Mouse (Mus musculus) liver, embryonic 12.5 days (tissue): ENCODE measurements around the gene Sipa1l3. TPM values are rescaled to one million over a fixed set of nuclear protein-coding genes. Genes with fewer than 3 reads are reported as not detected.

Experiments
- ATAC-seq: fragments of 200-750 bp; cut with Nextera tagmentation; 2 replicates; pipeline ENCODE4 v1.8.0; 2017; ENCODE audit warnings: moderate number of reproducible peaks, mild to moderate bottlenecking, moderate library complexity
- H3K27ac ChIP-seq: fragments of 300-500 bp; sonication (generic); 2 replicates; pipeline ENCODE4 v1.5.1; 2016; ENCODE audit warnings: mild to moderate bottlenecking
- H3K27me3 ChIP-seq: fragments of 300-500 bp; sonication (generic); replicated peaks from 2 replicates; pipeline ENCODE4 v1.6.1; 2016; ENCODE audit warnings: mild to moderate bottlenecking, moderate library complexity
- H3K36me3 ChIP-seq: fragments of 300-500 bp; sonication (generic); 2 replicates; pipeline ENCODE4 v1.6.1; 2016; ENCODE audit warnings: mild to moderate bottlenecking, moderate library complexity
- H3K4me1 ChIP-seq: fragments of 300-500 bp; sonication (generic); 2 replicates; pipeline ENCODE4 v1.6.1; 2016
- H3K4me2 ChIP-seq: fragments of 300-500 bp; sonication (generic); 2 replicates; pipeline ENCODE4 v1.6.1; 2016; ENCODE audit warnings: mild to moderate bottlenecking, moderate library complexity
- H3K4me3 ChIP-seq: fragments of 300-500 bp; sonication (generic); 2 replicates; pipeline ENCODE4 v1.5.1; 2016; ENCODE audit warnings: mild to moderate bottlenecking, moderate library complexity
- H3K9ac ChIP-seq: fragments of 300-500 bp; sonication (generic); 2 replicates; pipeline ENCODE4 v1.6.1; 2016; ENCODE audit warnings: mild to moderate bottlenecking, moderate library complexity
- H3K9me3 ChIP-seq: fragments of 300-500 bp; sonication (generic); replicated peaks from 2 replicates; pipeline ENCODE4 v1.6.1; 2016; ENCODE audit warnings: mild to moderate bottlenecking, moderate library complexity
- WGBS: fragments of 180-500 bp; shearing (Covaris S2); methylation state at CpG from one replicate; pipeline ENCODE4 v1.1.7; 2016; ENCODE audit not compliant: insufficient replicate concordance; 5-methylcytosine and 5-hydroxymethylcytosine counted together
- polyA plus RNA-seq: library from polyadenylated mRNA; unstranded; fragments of >200 nt; fragmentation: Nextera tagmentation; extraction: Ambion mirVana; gene quantifications from 2 replicates; pipeline ENCODE4 v1.2.1, GENCODE M21; 2016

Sipa1l3 gene
- polyA plus RNA-seq, 1 experiment from 2014 or later, result 4.1 TPM

DNA sequence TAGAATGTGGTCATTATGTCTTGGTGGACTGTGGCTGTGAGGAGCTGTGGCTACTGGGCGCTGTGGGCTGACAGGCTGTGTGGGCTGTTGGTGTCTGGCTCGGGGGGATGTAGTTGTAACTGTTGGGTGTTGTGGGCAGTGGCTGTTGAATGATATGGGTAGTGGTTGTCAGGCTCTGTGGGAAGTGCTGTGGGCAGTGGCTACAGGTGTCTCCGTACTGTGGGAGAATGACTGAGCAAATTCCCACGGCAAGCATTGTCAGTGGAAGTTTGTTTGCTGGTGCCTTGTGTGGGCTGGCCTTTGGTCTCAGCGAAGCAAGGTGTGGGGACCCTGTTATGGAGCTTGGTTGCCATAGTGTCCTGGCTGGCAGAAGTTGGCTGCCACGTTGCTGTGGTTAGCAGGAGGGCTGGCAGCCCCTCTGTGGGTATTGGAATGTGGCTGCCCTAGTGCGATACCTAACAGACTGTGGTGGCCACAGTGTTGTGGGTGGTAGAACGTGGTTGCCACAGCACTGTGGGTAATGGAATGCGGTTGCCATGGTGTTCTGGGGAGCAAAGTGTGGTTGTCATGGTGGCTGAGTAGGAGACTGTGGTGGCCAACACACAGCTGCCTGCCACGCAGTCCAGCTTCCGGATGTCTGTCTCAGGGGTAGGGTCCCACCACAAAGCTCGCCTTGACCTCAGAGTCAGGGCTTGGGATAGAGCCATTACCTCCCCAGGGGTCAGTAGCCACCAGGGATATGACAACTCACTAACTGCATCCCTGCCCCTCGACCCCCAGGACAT is 203.4 kb downstream of the Sipa1l3 start:
- 60% methylated on average over 13 of the region's 13 CpGs for WGBS
- Histone ChIP-seq H3K36me3 (no peaks in the 10 kb centered on the region), H3K9ac (no peak overlapping the region), H3K27me3 (peaks cover 24% of the 10 kb centered on the region; the same call in 1 of the 2 replicates), H3K4me3 (no peak overlapping the region), H3K27ac (no peak overlapping the region), H3K4me1 (peaks cover 83% of the 10 kb centered on the region), H3K9me3 (no peaks in the 10 kb centered on the region), H3K4me2 (no peak overlapping the region)
- ATAC-seq, result no peak

DNA sequence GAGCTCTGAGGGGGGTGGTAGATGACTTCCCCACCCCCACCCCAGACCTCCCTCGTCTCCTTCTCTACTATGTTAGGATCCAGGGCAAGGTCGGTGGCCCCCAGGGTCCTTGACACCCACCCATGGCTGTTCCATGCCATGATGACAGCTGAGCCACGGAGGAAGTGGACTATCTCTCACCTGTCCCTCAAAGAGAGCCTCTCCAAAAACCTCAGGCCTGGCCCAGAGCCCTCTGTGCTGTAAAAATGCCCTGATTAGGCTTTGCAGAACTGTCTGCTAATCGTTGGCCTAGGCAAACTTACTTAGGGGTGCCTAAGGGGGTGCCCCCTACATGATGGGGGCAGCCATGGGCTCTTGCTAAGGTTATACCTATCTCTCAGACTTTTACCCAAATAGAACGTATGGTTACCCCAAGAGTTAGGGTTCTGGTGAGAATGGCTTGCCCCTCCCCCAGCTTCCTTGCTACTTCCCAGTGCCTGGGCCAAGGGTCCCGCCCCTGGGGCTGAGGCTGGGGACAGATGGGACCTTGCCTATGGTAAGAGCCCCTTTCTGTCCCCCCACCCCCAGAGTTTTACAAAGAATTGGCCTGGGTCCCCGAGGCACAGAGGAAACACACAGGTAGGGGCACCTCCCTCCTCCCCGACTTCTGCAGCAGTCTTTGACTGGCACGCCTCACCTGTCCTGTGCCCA is 204.7 kb downstream of the Sipa1l3 start:
- no peak overlapping the region for H3K27ac ChIP-seq
- ATAC-seq, result no peak
- H3K9ac ChIP-seq, result no peak overlapping the region
- H3K36me3 ChIP-seq, result no peaks in the 10 kb centered on the region
- H3K27me3 ChIP-seq, result peaks cover 32% of the 10 kb centered on the region
- WGBS, result 41% methylated on average over 9 of the region's 9 CpGs
- no peak overlapping the region for H3K4me2 ChIP-seq
- H3K4me1 ChIP-seq, result peaks cover 83% of the 10 kb centered on the region
- no peak overlapping the region for H3K4me3 ChIP-seq
- no peaks in the 10 kb centered on the region for H3K9me3 ChIP-seq

DNA sequence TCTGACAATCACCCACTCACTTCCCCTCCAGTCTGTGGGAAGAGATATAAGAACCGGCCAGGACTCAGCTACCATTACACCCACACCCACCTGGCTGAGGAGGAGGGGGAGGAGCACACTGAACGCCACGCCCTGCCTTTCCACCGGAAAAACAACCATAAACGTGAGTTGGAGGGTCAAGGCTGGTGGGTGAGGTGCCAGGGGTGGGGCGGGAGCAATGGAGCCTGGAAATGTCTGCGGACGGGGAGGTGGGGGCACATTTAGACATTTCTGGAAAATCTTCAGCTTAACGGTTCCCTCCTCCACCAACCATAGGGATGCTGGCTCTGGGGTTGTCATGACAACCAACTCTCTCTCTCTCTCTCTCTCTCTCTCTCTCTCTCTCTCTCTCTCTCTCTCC is 205.4 kb downstream of the Sipa1l3 start:
- H3K4me3 ChIP-seq, result no peak overlapping the region
- H3K27me3 ChIP-seq, result peaks cover 39% of the 10 kb centered on the region
- H3K4me2 ChIP-seq, result 0 out of 2 replicates have a peak overlapping the region, but pooled peaks have one; percentile 1
- H3K9ac ChIP-seq, result no peak overlapping the region
- H3K4me1 ChIP-seq, result peaks cover 83% of the 10 kb centered on the region
- no peak overlapping the region for H3K27ac ChIP-seq
- no peaks in the 10 kb centered on the region for H3K9me3 ChIP-seq
- no peaks in the 10 kb centered on the region for H3K36me3 ChIP-seq
- no peak for ATAC-seq
- 30% methylated on average over 9 of the region's 9 CpGs for WGBS

- Histone ChIP-seq H3K9me3 (no peaks in the 10 kb centered on the region), H3K27ac (no peak overlapping the region), H3K4me3 (peak overlapping the region; percentile 55), H3K27me3 (peaks cover 53% of the 10 kb centered on the region), H3K36me3 (no peaks in the 10 kb centered on the region), H3K4me2 (peak overlapping the region; percentile 94), H3K4me1 (peaks cover 78% of the 10 kb centered on the region), H3K9ac (peak overlapping the region; percentile 49)
- no peak for ATAC-seq
- WGBS, result 5% methylated on average over 5 of the region's 5 CpGs
Observed at GRCm38 (mm10) chr7:29309749-29310148, 208.7 kb downstream of the Sipa1l3 start.

- H3K9me3 ChIP-seq, result no peaks in the 10 kb centered on the region
- no peak overlapping the region for H3K27ac ChIP-seq
- H3K36me3 ChIP-seq, result no peaks in the 10 kb centered on the region
- WGBS, result under 1% methylated on average over 36 of the region's 36 CpGs
- peak overlapping the region; percentile 55 for H3K4me3 ChIP-seq
- H3K4me2 ChIP-seq, result peak overlapping the region; percentile 94
- peaks cover 58% of the 10 kb centered on the region for H3K27me3 ChIP-seq
- peaks cover 80% of the 10 kb centered on the region for H3K4me1 ChIP-seq
- H3K9ac ChIP-seq, result peak overlapping the region; percentile 49
- ATAC-seq, result peak; percentile 25
Observed at GRCm38 (mm10) chr7:29309221-29309721, 209.2 kb downstream of the Sipa1l3 start.

DNA sequence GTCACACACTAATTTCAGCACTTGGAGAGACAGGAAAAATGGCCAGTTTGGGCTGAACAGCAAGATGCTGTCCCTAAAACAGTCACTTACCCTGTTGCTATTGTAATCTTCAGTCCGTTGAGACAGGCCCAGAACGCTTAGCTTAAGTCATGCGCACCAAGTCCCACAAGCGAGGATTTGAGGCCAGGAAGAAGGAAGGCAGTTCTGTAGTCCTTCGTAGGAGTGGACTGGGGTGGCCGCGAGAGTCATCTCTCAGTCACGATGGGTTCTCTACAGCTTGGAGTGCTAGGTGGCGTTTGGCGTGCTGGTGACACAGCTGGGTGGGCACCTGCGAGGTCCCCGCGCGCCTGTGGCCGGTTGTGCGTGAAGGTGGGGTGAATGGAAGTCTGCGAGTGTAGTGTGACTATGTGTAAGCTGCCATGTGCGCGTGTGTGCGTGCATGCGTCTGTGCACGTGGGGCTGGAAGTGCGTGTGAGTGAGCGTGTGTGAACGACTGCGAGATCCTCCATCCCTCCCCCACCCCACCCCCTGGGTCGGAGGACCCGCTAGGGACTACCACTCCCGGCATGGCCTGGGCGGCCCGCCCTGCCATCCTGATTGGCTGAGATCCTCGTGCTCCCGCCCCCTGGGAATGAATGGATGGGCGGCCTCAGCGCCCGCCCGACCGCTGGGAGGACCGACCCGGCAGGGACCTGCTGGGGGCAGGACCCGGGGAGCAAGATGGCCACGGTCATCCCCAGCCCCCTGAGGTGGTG is 210.9 kb downstream of the Sipa1l3 start:
- peak; percentile 82 for ATAC-seq
- Histone ChIP-seq H3K4me2 (peak overlapping the region; percentile 94), H3K36me3 (no peaks in the 10 kb centered on the region), H3K4me3 (peak overlapping the region; percentile 67), H3K9ac (peak overlapping the region; percentile 67), H3K9me3 (no peaks in the 10 kb centered on the region), H3K27me3 (peaks cover 75% of the 10 kb centered on the region), H3K27ac (no peak overlapping the region; the same call in 1 of the 2 replicates), H3K4me1 (peaks cover 70% of the 10 kb centered on the region)
- WGBS, result 2% methylated on average over 42 of the region's 42 CpGs

- 21% methylated on average over 7 of the region's 7 CpGs for WGBS
- peak overlapping the region; percentile 94 for H3K4me2 ChIP-seq
Observed at GRCm38 (mm10) chr7:29306619-29307018, 211.8 kb downstream of the Sipa1l3 start.

DNA sequence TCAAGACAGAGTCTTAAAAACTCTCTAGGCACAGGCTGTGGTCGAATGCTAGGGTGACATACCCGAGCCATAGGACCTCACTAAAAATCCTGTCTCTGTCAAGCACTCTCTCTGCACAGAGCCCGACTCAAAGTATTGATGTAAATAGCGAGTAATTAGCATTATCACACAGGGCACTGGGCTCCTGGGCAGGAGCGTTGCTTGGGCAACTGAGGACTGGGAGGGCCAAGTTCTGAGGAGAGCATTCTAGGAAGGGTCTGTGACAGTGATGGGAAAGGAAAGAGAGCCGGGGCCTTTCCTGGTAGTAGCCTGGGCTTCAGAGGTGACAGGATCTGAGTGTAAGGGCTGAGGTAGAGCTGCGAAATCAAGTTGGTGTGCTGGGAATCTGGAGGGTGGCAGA is 212.3 kb downstream of the Sipa1l3 start:
- Histone ChIP-seq H3K27me3 (peaks cover 86% of the 10 kb centered on the region), H3K4me1 (peaks cover 70% of the 10 kb centered on the region)

More at GRCm38 (mm10) chr7:29306619-29307018, 211.8 kb downstream of the Sipa1l3 start:
- H3K27me3 ChIP-seq, result peaks cover 85% of the 10 kb centered on the region
- no peak overlapping the region for H3K9ac ChIP-seq
- ATAC-seq, result no peak
- peak overlapping the region; percentile 67; the same call in 1 of the 2 replicates for H3K4me3 ChIP-seq
- H3K27ac ChIP-seq, result no peak overlapping the region
- H3K9me3 ChIP-seq, result no peaks in the 10 kb centered on the region
- H3K4me1 ChIP-seq, result peaks cover 68% of the 10 kb centered on the region
- H3K36me3 ChIP-seq, result no peaks in the 10 kb centered on the region

DNA sequence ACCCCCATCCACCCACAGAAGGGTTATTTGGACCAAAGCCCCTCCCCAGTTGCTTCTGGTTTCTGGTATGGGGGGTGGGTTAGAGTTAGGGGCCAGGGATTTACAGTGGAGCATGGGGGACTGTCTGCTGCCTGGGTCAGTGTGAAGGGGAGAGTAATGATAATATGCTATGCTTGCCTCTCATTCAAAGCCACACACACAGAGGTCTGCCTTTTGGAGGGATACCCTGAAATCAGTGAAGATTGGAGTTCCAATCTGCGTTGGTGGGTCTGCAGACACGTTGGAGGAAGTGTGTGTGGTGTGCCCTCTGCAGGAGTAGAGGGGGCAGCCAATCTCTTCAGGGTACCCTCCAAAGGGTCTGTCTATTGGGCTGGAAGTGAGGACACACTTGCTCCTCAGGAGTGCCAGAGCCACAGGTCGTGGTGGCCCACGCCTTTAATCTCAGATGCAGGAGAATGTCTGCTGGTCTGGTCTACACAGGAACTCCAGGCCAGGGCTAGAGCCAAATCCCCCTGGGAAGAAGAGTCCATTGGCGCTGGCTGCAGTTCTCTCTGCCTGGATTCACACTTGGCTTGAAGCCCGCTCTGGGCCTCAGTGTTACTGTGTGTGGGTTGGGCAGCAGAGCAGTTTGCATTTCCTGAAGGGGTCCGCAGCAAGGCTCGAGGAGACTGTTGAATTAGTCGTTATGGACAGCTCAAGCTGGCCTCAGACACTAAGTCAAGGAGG is 213.0 kb downstream of the Sipa1l3 start:
- Histone ChIP-seq H3K27me3 (peaks cover 80% of the 10 kb centered on the region), H3K9ac (no peak overlapping the region), H3K4me1 (peaks cover 64% of the 10 kb centered on the region), H3K4me2 (peak overlapping the region; percentile 80), H3K27ac (no peak overlapping the region), H3K36me3 (no peaks in the 10 kb centered on the region), H3K9me3 (no peaks in the 10 kb centered on the region), H3K4me3 (peak overlapping the region; percentile 58)
- 26% methylated on average over 9 of the region's 9 CpGs for WGBS
- ATAC-seq, result no peak

More for the DNA sequence above, 212.3 kb downstream of the Sipa1l3 start:
- Histone ChIP-seq H3K36me3 (no peaks in the 10 kb centered on the region), H3K4me3 (no peak overlapping the region), H3K27ac (no peak overlapping the region), H3K9me3 (no peaks in the 10 kb centered on the region), H3K4me2 (no peak overlapping the region), H3K9ac (no peak overlapping the region)
- 59% methylated on average over 7 of the region's 7 CpGs for WGBS
- ATAC-seq, result no peak

DNA sequence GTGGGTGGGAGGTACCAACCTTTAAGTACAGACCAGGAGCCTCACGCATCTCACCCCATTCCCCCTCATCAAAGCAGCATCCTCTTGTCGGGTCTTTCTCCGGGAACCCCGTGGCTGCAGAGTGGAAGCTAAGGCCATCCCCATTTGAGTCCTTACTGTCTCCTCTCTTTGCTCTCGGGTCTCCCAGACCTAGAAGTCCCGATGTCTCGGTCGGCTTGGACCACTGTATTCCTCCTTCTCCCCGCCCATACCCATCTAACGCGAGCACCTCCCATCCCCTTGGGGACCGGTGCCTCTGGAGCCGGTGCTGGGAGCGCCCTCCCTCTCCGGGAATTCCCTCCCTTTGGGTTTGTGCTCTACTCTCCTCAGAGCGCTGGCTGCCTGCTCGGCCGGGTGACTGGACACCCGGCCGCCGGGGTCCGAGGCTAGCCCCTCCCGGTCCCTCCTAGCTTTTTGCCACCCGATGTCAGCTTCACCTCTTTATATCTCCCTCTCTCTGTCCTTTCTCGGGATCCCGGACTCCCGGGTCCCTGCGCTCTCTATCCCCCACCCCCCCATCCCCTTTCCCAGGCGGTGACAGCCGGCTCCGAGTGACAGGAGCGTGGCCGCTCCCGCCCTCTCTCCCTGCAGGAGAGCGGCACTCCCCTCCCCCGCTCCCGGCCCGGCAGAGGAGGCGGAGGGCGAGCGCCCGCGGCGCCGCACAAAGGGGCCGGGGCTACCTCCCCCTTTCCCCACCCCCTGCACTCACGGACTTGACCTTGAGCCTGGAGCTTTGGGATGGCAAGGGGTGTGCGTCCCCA is 213.8 kb downstream of the Sipa1l3 start:
- Histone ChIP-seq H3K27ac (no peak overlapping the region), H3K36me3 (no peaks in the 10 kb centered on the region), H3K4me2 (peak overlapping the region; percentile 80), H3K4me1 (peaks cover 57% of the 10 kb centered on the region), H3K9me3 (no peaks in the 10 kb centered on the region), H3K9ac (no peak overlapping the region; the same call in 1 of the 2 replicates), H3K27me3 (peaks cover 80% of the 10 kb centered on the region), H3K4me3 (peak overlapping the region; percentile 58)
- ATAC-seq, result no peak
- WGBS, result 3% methylated on average over 48 of the region's 48 CpGs
